Mouse (Mus musculus): ENCODE measurements around the gene Prcc. TPM values are rescaled to one million over a fixed set of nuclear protein-coding genes. Genes with fewer than 3 reads are reported as not detected.

The Prcc gene
- total RNA-seq, 2 experiments from 2014 or later: 63.0 to 63.8 TPM

- no peak for DNase-seq (ENCODE audit: extremely low spot score in 1 of 2, low spot score in 2 of 2)
- intact Hi-C loops (cut with DNase I): no loop called here
These were observed 74.1 kb downstream of the Prcc start for GRCm38 (mm10) chr3:87811297-87811696.

GRCm38 (mm10) chr3:87809322-87809962, 76.0 kb downstream of the Prcc start:
- intact Hi-C loops (cut with DNase I): no loop called here
- no peak for DNase-seq (ENCODE audit: extremely low spot score in 1 of 2, low spot score in 2 of 2)

Other genes with a start within 250 kb of the Prcc start
- gene Lrrc71, start 137.0 kb downstream of the Prcc start, total RNA-seq (2021): under 1 TPM; 0.10 to 0.64 TPM
- gene Ntrk1, start 90.4 kb downstream of the Prcc start, total RNA-seq (2021): under 1 TPM; 0.34 to 0.62 TPM
- under 1 TPM; 0.30 to 0.39 TPM for gene Insrr, start 88.7 kb downstream of the Prcc start, total RNA-seq (2021)
- gene Pear1, start 61.3 kb downstream of the Prcc start, total RNA-seq (2021): 1 to 10 TPM; 7.6 TPM
- gene Sh2d2a, start 38.9 kb downstream of the Prcc start, total RNA-seq (2021): not detected
- gene Hdgf, start 20.7 kb upstream of the Prcc start, total RNA-seq (2021): 100 to 1,000 TPM; 120 to 123 TPM
- gene Mrpl24, start 33.9 kb upstream of the Prcc start, total RNA-seq (2021): 10 to 100 TPM; 45.7 to 50.5 TPM
- 10 to 100 TPM; 17.0 to 17.3 TPM for gene Isg20l2, start 44.7 kb upstream of the Prcc start, total RNA-seq (2021)
- 10 to 100 TPM; 16.6 to 18.8 TPM for gene Rrnad1, start 45.1 kb upstream of the Prcc start, total RNA-seq (2021)
- gene Crabp2, start 63.1 kb upstream of the Prcc start, total RNA-seq (2021): 1 to 10 TPM; 4.9 to 5.7 TPM
- gene Nes, start 85.5 kb upstream of the Prcc start, total RNA-seq (2021): 10 to 100 TPM in 1 of 2 experiments, 1 to 10 TPM in 1; 9.9 to 11.4 TPM
- gene Bcan, start 114.6 kb upstream of the Prcc start, total RNA-seq (2021): 100 to 1,000 TPM; 262 to 273 TPM
- gene Hapln2, start 142.0 kb upstream of the Prcc start, total RNA-seq (2021): 1 to 10 TPM in 1 of 2 experiments, under 1 TPM in 1; 0.26 to 1.3 TPM
- 10 to 100 TPM; 20.8 to 24.2 TPM for gene Gpatch4, start 157.5 kb upstream of the Prcc start, total RNA-seq (2021)
- 10 to 100 TPM; 60.7 to 67.8 TPM for gene Naxe, start 172.9 kb upstream of the Prcc start, total RNA-seq (2021)
- gene Ttc24, start 192.7 kb upstream of the Prcc start, total RNA-seq (2021): not detected
- 1 to 10 TPM; 1.9 to 2.0 TPM for gene Iqgap3, start 196.4 kb upstream of the Prcc start, total RNA-seq (2021)